Mouse (Mus musculus) lung, postnatal 0 days (tissue): Measurements from ENCODE around the gene Sun2.

Experiments used
- CTCF ChIP-seq: IDR thresholded peaks from 2 replicates; pipeline ENCODE4 v1.5.1; 2016; ENCODE audit warnings: antibody characterized with exemption, mild to moderate bottlenecking
- EP300 ChIP-seq: IDR thresholded peaks from 2 replicates; pipeline ENCODE4 v1.6.1; 2016; ENCODE audit warnings: antibody characterized with exemption, mild to moderate bottlenecking, control low read depth

GRCm38 (mm10) chr15:79687175-79687574, 55.2 kb downstream of the Sun2 start:
- TF ChIP-seq CTCF (no peak), EP300 (no peak)
